Mouse (Mus musculus) erythroblast, adult 5-6 weeks (primary cell): Measurements from ENCODE around the gene Fgfr4. TPM values are rescaled to one million over a fixed set of nuclear protein-coding genes. Genes with fewer than 3 reads are reported as not detected.

Experiments
- ATAC-seq: replicated peaks from 2 replicates; pipeline ENCODE4 v1.8.0; 2016; ENCODE audit warnings: moderate number of reproducible peaks, mild to moderate bottlenecking, moderate TSS enrichment, inconsistent platforms; ENCODE audit not compliant: poor library complexity, low FRiP score, severe bottlenecking
- total RNA-seq, 2 experiments: library from RNA; stranded (forward) in 1 of 2; stranded (reverse) in 1 of 2; fragments of 150-400 nt in 1 of 2; fragments of 200-764, 138-1000 nt in 1 of 2; gene quantifications; 2 replicates each; pipeline versions ENCODE4 v1.2.3 to v1.2.4; 2015 to 2017; ENCODE audit warnings: low replicate concordance in 2 of 2

The Fgfr4 gene
- total RNA-seq (2015; ENCODE audit: low replicate concordance), result not detected in 2 replicates
- total RNA-seq (2017; ENCODE audit: low replicate concordance), result not detected in 2 replicates

DNA sequence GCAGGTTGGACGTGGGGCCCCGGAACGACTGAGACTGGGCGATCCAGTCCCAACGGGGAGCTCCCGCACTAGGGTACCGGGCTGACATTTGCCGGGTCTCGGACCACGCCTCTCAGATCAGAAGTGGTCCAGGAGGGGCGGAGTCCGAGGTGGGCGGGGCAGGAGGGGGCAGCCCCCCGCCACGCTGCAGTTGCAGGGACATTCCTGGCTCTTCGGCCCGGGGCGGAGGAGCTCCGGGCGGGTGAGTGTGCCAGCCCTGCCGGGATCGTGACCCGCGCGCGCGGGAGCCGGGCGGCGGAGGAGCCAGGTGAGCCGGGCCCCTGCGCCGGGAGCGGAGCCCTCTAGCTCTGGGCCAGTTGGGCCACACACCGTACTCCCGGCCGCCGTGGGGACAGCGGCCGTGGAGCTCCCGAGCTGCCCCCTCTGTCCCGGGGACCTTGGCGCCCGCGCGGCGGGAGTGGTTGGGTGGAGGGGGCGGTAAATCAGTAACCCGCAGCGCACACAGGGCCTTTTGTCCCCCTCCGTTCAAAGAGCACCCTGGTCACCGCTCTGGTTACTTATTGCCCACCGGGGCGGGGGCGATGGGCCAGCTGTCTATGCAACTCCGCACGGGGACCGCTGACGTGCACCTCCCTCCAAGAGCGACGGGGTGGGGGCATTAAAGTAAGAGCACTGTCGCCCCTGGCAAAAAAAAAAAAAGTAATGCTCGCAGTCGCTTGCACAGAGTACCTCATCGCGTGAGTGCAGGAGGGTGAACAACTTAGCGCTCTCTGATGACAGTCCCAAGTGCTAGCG, at the start of gene Fgfr4:
Gene Fgfr4 (plus strand): TSS at position 20 of the 795 bp plus-strand sequence.
- ATAC-seq, result no peak

DNA sequence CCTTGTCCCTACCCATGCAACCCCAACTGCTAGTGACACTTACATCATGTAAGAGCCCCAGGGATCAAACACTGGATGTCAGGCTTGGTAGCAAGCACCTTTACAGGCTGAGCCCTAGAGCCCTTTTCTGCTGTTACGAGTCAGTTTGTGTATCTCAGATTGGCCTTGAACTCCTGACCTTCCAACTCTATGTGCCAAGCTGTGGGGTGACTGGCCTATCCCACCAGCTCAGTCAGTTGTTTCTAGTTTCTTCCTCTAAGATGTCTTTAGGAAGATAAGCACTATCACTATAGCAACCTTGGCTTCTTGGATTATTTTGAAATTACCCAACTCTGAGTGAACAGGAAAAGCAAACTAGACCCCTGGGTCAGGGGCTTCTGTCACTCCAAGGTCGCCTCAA, 49.1 kb upstream of the Fgfr4 start:
- ATAC-seq, result no peak

DNA sequence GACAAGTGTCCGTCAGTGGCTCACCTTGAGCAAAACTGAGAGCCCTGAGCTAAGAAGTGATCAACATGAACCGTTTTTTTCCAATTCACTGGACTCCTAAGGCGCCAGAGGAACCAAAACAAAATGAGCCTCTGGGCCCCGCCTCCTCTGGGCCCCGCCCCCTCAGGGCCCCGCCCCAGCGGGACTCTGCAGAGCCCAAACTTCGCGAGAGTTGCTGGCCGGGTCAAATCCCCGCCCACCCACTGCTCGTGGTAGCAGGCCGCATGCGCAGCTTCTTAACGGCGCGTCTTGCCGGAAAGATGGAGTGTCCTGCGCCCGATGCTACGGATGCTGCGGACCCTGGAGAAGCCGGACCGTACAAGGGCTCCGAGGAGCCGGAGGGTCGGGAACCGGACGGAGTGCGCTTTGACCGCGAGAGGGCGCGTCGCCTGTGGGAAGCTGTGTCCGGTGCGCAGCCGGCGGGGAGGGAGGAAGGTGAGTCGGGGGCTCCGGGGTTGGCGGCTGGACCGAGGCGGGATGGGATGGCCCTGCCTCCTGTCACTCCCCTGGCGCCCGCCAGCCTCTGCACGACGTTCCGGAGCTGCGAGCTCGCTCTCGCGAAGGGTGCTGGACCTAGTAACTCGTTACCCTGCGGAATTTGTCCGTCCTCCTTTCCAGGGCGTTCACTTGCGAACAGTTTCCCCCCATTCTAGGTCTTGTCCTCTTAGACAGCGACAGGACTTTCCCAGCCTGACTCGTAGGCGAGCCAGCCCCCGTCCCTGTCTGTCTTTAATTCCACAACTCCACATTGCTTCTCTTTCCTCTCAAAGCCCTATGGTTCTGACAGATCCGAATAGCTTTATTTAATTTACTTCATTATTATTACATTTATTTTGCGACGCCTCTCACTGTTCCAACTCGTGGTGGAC, 47.1 kb upstream of the Fgfr4 start, which contains the start of gene Zfp346:
Gene Zfp346 (plus strand): TSS at position 267 of the 908 bp plus-strand sequence.
- peak; percentile 93 for ATAC-seq

DNA sequence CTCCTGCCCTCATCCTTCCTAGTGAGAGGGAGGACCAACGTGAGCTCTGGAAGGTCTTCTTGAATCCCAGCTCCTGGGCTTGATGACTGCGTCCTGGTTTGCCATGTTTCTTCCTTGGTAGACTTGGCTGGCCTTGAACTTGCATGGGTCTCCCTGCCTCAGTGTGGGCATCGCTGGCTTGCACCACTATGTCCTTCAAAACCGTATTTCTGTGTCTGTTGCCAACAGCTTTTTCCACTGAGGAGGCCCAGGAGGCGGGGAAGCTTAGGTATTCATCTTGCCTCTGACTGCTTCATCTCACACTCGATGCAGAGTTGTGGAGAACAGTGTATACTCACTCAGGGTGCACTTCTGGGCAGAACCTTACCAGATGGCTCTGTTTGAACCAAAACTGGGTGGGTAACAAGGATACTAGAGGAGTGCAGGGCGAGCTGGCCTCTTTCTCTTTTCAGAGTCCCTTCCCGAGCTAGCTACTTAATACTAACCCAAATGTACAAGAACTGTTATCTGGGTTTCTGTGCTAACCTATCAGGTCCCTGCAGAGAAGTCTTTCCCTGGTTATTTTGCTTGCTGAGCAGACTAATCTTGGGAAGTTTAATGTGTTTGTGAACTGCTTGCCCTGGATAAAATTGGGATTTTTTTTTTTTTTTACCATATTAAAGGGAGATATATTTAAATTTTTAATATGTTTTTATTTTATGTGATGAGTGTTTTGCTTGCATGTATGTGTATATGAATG, 46.3 kb upstream of the Fgfr4 start:
- ATAC-seq, result peak; percentile 45

DNA sequence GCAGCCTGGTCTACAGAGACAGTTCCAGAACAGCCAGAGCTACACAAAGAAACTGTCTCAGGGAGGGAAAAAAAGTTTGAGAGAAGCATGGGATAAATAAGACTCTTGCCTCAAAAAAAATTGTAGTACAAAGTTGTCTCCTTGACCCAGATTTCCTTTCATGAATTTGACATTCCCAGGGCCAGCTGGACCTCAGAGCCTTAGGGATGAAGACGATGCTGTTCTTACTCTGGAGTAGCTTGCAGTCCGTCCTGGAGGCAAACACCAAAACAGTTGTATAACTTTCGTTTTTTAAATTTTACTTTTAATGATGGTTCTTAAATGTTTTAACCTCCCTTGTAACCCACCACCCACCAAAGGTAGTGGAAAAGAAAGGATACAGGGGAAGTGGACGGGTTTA, 45.3 kb upstream of the Fgfr4 start:
- ATAC-seq, result no peak

DNA sequence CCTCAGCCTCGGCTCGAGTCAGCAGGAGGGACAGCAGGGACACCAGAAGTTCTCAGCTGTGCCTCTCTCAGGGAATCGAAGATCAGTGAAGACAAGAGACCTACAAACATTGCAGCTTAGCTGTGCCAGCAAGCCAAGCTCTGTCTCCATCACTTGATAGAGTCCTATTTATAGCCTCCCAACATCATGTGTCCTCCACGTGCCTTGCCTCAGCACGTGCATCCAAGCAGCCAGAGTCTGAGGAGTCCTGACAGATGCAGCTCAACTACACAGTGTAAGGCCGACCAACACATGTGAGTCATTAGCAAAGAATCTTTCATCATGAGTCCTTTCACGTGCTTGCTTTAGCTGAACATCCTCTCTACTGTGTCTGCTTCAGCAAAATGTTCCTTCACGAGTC, 44.7 kb upstream of the Fgfr4 start:
- no peak for ATAC-seq

DNA sequence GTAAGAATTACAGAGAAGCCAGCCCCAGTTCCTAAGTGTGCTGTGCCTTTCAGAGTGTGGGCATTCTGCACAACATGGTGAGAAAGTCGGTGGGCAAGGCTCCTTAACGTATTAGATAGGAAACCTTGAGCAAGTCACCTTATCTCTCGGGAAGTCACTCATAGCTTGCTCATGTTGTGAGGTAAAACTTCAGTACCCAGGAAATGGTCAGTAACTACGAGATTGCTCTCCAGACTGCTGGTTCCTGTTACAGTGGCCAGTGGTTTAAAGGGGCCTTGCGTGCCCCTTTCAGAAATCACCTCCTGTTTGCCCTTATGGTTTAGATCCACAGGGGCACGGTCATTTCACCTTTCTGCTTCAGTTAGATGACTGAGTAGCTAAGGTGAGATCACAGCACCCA, 38.1 kb upstream of the Fgfr4 start:
- ATAC-seq, result no peak

DNA sequence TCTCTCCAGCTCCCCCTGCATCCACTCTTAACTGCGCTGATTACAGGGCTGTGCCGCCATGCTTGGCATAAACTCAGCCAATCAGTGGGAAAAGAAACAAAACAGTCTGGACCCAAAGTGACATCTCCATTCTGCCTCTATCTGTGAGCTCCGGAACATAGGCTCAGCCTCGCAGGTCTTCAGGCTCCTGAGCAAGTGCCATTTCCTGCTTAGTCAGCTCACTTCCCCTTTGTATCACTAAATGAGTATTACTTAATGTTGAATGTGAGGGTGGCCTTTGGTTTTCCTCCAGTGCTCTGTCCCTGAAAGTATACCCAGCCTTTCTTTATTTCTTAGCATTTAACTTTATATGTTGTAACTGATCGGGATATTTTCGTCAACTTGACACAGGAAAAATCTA, 27.5 kb upstream of the Fgfr4 start:
- ATAC-seq, result no peak

DNA sequence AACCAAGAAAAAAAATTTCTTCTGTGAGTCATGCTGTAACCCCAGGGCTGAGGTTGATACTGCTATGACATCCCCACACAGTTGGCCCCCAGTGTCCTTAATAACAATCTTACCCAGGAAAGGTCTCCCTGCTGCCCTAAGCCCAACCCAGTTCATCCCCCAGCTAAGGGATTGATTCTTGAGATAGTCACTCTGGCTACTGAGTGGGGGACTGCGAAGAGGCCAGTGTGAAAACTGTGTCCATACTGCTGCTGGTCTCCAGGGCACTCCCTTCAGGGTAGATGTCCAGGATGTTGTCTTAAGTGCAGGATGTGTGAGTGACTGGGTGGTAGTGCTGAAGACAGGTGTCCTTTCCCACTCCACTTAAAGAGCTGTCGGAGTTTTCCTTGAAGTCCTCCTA, 19.0 kb upstream of the Fgfr4 start, which contains the start of gene Gm17617:
Gene Gm17617 (minus strand): TSS at position 101 of the 400 bp plus-strand sequence.
- ATAC-seq, result no peak

DNA sequence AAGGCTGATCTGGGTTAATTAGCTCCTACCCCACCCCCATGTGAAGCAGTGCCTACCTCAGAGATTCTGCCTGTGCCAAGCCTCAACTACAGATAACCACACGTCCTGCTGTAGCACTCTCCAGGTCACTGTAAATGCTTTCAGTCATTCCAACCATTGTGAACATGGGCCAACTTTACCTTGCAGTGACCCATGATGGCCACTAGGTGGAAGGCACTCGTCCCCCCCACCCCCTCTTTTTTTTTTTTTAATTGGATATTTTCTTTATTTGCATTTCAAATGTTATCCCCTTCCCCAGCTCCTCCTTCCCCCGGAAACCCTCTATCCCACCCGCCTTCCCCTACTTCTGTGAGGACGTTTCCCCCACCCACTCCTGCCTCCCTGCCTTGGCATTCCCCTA, 17.1 kb upstream of the Fgfr4 start:
- ATAC-seq, result peak; percentile 76; the same call in 1 of the 2 replicates

DNA sequence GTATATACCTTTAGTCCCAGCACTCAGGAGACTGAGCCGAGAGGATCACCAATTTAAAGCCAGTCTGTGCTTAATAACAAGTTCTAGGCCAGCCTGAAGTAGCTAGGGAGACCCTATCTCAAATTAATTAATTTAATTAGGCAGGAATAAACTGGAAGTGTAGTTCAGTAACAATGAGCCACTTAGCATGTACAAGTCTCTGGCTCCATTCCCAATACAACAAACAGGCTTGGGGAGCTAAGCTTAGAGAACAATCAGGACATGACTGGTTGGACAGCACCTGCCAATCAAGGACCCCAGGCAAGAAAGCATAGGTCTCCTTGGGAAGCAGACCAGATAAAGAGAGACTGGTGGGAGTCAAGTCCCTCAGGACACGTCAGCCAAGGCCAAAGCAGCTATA, 12.2 kb upstream of the Fgfr4 start:
- no peak for ATAC-seq

DNA sequence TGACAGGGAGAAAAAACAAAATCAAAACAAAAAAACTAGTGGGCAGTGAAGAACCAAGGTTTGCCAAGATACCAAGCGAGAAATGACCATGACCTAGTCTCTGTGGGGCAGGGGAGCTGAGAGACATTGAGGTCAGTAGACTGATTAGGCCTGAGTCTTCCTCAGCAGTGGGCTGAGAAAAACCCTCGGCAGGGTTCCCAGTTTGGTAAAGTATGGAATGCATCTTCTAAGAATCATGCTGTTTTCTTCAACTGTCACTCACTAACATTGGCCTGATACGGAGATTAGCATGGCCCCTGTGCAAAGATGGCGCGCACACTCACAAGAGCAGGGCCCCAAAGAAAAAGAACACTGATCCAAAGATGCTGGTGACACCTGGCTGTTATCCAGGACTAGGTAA, 1.5 kb downstream of the Fgfr4 start:
- no peak for ATAC-seq

DNA sequence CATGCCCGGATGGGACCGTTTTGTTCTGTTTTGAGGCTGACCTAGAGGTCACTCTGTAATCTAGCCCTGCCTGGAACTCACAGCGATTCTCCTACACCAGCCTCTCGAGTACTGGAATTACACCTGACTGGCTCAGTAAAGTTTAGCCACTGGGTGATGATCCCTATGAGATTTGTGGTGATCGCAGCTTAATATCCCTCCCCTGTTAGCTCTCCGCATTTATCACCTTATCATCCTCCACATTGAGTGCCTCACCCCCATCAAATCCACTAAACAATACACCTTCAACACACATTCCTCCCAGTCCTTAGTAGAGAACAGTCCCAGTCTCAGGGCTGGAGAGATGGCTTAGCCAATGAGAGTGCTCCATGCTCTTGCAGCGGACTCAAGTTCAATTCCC, 9.9 kb downstream of the Fgfr4 start:
- no peak for ATAC-seq

DNA sequence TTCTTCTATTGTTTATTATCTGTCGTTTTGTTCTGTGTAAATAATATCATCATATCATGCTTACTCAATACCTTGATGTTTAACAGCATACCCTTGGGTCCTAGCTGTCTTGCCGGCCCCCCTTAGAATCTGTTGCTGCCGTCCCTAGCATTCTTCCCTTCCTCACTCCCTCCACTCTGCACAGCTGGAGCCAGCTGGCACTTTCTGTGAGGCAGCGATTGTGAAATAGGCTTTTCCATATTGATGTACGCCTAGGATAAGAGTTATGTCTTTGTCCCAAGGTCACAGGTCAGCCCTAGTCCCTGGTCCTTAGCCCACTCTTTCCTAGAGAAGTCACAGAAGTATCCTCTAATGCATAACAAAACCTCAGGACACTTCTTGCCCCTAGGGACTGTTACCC, 11.1 kb downstream of the Fgfr4 start:
- no peak for ATAC-seq

DNA sequence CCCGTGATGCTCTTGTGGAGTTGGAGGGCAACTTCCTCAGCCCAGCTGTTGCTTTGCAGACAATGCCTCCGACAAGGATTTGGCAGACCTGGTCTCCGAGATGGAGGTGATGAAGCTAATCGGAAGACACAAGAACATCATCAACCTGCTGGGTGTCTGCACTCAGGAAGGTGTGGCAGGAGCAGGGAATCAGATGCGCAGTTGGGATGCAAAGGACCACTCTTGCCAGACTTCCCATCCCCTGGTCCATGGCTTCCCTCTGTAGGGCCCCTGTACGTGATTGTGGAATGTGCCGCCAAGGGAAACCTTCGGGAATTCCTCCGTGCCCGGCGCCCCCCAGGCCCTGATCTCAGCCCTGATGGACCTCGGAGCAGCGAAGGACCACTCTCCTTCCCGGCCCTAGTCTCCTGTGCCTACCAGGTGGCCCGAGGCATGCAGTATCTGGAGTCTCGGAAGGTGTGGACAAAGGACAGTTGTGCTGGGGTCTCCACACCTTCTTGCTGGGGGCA, 13.4 kb downstream of the Fgfr4 start:
- no peak for ATAC-seq

DNA sequence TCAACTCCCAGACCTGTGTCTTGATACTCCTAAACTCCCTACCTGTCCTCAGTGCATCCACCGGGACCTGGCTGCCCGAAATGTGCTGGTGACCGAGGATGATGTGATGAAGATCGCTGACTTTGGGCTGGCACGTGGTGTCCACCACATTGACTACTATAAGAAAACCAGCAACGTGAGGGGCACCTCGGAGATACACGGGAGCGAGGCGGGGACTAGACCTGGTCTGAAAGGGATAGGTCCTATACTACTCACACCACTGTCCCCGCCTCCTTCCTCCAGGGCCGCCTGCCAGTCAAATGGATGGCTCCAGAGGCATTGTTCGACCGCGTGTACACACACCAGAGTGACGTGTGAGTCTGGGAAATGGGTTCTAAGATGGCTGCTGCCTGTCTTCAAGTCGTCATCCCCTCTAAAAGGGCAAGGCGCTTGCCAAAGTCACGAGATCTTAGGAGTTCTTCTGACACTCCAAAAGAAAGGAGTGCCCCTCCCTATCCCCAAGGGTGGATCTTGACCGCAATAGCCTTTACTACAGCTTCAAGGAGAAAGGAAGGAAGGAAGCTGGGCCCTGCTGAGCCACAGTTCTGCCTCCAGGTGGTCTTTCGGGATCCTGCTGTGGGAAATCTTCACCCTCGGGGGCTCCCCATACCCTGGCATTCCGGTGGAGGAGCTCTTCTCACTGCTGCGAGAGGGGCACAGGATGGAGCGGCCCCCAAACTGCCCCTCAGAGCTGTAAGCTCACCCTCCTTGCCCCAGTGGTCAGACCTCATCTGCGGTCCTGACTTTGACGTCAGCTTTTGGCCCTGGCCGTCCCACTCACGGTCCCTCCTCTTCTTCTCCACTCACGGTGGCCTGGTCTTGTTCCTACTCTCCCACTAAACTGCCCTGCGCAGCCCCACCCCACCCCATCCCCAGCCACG, 14.6 kb downstream of the Fgfr4 start:
- no peak for ATAC-seq

DNA sequence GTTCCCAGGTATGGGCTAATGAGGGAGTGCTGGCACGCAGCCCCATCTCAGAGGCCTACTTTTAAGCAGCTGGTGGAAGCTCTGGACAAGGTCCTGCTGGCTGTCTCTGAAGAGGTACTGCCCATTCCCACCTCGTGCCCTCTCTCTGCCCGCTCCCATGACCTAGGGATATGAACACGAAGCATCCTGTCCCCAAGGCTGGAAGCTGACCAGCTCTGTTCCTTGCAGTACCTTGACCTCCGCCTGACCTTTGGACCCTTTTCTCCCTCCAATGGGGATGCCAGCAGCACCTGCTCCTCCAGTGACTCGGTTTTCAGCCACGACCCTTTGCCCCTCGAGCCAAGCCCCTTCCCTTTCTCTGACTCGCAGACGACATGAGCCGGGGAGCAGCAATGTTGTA, 15.4 kb downstream of the Fgfr4 start:
- ATAC-seq, result no peak

DNA sequence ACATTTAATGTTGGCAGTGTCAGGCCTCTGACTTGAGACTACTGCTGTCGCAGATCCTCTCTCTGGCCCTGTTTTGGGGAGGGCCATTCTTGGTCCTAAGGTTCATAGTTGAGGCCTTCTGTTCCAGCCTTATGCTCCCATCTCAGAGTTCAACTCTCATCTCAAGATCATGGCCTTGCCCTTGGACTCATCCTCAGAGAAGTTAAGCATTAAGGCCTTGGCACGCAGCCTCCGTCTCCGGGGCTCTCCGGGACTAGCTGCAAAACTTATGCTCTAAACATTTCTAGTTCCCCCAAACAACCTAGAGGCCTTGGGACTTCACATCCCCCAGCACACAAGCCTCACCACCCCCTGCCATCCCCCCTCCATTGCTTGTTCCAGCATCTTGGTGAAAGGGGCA, 15.8 kb downstream of the Fgfr4 start:
- no peak for ATAC-seq

DNA sequence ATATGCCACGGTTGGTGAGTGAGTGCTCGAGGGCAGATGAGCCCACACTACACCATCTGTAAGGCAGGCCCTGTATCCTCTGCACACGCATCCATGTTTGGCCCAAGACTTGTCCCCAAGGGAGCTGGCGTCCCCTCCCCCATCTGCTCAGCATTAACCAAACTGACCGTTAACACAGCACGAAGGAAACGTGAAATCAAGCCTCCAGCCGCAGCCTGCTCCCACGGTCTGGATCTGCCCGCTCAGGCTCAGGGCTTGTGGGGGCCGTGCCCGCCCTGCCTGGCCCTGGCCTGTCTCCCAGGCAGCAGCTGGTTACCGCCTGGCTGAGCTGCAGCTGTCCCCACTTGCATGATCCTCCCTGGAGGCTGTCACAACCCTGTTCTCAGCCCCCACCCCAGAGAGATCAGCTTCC, 16.5 kb downstream of the Fgfr4 start:
- ATAC-seq, result no peak
